Mouse (Mus musculus): ENCODE results near the gene Tmem189.

GRCm38 (mm10) chr2:167685865-167686264 is 3.8 kb downstream of the Tmem189 start:
- TF ChIP-seq CTCF (IDR thresholded peaks at IDR 0.05; ENCODE audit: control insufficient read depth, insufficient read depth, low read length): no peak
- no peak for TF ChIP-seq POLR2A (IDR thresholded peaks at IDR 0.05; ENCODE audit: borderline replicate concordance, control insufficient read depth, low read depth, low read length)

All from bone marrow, adult 2 months (tissue).